Mouse (Mus musculus): ENCODE measurements around the gene Cep135. TPM values are rescaled to one million over a fixed set of nuclear protein-coding genes. Genes with fewer than 3 reads are reported as not detected.

The Cep135 gene
- polyA plus RNA-seq, 1 experiment from 2014 or later = 1.9 TPM

GRCm38 (mm10) chr5:76691706-76692424, 103.4 kb downstream of the Cep135 start:
- Histone ChIP-seq H3K9me3 (ENCODE audit: control insufficient read depth) (no peaks in the 10 kb centered on the region), H3K9ac (ENCODE audit: low read depth, low read length) (no peak overlapping the region), H3K36me3 (ENCODE audit: control insufficient read depth, insufficient read depth) (no peaks in the 10 kb centered on the region), H3K4me3 (ENCODE audit: low read depth, low read length) (no peak overlapping the region), H3K27ac (ENCODE audit: low read depth, low read length) (no peak overlapping the region), H3K4me1 (replicated peaks; ENCODE audit: control insufficient read depth, insufficient read depth, low read length) (no peaks in the 10 kb centered on the region), H3K4me2 (replicated peaks; ENCODE audit: low read depth) (no peak overlapping the region), H3K27me3 (replicated peaks; ENCODE audit: control insufficient read depth, insufficient read depth, low read length) (no peaks in the 10 kb centered on the region)
- WGBS = 85% methylated on average over 12 of the region's 12 CpGs
- no peak for ATAC-seq
- TF ChIP-seq CTCF (IDR thresholded peaks at IDR 0.05; ENCODE audit: low read depth) = no peak

Other genes starting within 250 kb of the Cep135 start
- gene Nmu, start 224.9 kb upstream of the Cep135 start, polyA plus RNA-seq (2015; fragmentation: Nextera tagmentation; extraction: Ambion mirVana) = 5.8 and 7.3 TPM in 2 replicates
- not detected in 2 replicates for gene Gm7271, start 104.7 kb upstream of the Cep135 start, polyA plus RNA-seq (2015; fragmentation: Nextera tagmentation; extraction: Ambion mirVana)
- gene Exoc1, start 59.4 kb upstream of the Cep135 start, polyA plus RNA-seq (2015; fragmentation: Nextera tagmentation; extraction: Ambion mirVana) = 14.1 and 15.2 TPM in 2 replicates
- gene C530008M17Rik, start 67.8 kb downstream of the Cep135 start, polyA plus RNA-seq (2015; fragmentation: Nextera tagmentation; extraction: Ambion mirVana) = 15.3 and 18.1 TPM in 2 replicates